Mouse (Mus musculus) lung, postnatal 10 days (tissue): Measurements from ENCODE around the gene Ly86.
A peak's percentile ranks its signal among the peaks of the same experiment; 100 is the strongest.

Experiments used
- DNase-seq: peaks from one replicate; pipeline ENCODE4 v3.0.0; 2021

Gene Ly86

GRCm38 (mm10) chr13:37462049-37462702, 117.2 kb downstream of the Ly86 start:
- DNase-seq = peak; percentile 78

DNA sequence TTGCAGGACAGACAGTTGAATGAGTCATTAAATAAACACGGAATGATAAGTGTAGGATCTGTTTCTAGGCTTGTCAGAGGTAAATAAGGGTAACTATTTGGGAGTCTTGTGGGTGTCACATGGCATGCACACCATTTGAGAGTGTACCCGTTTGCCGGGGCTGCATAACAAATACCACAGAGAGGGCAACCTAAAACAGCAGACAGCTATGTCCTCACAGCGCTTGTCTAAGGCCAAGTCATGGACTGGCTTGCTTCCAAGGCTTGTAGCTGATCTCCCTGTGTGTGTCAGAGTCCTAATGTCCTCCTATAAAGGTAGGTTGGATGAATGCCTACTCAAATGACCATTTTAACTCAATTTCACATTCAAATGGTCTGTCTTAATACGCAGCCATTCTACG, 120.7 kb downstream of the Ly86 start:
- DNase-seq = no peak

GRCm38 (mm10) chr13:37467795-37468194, 122.8 kb downstream of the Ly86 start:
- DNase-seq = peak; percentile 92
